Mouse (Mus musculus): Measurements from ENCODE around the gene Itih3.

Itih3 gene

DNA sequence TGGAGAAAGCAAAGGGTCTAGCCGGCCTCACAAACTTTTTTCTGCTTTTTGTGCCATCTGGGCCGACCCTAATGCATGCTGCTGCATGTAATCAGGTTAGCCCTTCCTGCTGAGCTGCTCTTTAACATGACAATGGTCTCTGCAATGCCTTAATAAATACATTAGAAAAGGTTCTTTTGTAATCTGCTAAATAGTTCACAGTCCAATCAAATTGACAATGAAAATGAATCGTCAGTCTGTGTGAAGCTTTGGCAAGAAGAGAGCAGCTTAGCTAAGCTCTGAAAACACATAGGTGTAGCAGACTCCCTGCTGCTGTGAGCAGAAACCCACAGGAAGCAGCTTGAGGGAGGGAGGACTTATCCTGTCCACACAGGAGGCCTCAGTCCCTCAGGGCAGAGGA, 23.6 kb downstream of the Itih3 start:
- no peak for DNase-seq

DNA sequence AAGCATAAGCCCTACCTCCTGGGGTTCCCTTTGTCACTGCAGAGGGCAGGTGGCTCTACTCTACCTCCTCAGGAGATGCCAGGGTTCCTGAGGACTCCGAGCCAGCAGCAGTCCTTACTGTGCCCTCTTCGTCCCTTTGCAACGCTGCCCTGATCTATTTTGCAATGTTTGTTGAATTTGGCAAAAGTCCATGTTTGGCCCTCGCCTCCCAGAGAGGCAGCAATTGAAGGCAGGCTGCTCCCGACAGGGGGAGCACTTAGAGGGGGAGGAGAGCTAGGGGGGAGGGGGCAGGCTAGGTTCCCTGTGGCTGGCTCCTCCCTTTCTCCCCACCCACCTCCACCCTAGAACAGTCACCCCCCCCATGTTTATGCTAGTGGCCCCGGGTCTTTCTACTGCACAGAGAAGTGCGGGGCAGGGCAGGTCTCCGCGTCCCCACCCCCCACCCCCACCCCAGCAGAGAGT, 35.3 kb downstream of the Itih3 start:
- no peak for DNase-seq

DNA sequence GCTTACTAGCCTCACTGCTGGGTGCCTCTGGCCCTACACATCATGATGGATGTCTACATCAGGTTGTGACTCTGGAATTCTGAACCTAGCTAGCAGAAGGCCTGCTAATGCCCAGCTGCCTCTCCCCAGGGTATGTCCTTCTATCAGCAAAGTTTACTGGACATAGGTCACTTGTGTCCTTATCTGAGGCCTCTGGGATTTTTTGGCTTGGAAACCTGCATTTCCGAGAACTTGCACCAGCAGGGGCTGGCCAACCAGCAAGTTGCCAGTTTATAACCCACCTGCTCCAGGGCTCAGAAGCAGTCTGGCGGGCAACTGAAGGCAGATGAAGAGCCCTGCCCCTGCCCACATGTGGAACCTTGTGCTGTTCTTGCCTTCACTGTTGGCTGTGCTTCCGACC, 37.4 kb downstream of the Itih3 start, which contains the start of gene Itih4:
Gene Itih4 (plus strand): TSS at position 273 of the 400 bp plus-strand sequence.
- no peak for DNase-seq

GRCm38 (mm10) chr14:30885298-30885697, 38.3 kb downstream of the Itih3 start:
- DNase-seq, result no peak

GRCm38 (mm10) chr14:30881718-30882108, 41.8 kb downstream of the Itih3 start:
- DNase-seq, result no peak

GRCm38 (mm10) chr14:30880811-30881717, 42.5 kb downstream of the Itih3 start:
- DNase-seq, result no peak

- DNase-seq, result no peak
Observed at GRCm38 (mm10) chr14:30880251-30880650, 43.3 kb downstream of the Itih3 start.

DNA sequence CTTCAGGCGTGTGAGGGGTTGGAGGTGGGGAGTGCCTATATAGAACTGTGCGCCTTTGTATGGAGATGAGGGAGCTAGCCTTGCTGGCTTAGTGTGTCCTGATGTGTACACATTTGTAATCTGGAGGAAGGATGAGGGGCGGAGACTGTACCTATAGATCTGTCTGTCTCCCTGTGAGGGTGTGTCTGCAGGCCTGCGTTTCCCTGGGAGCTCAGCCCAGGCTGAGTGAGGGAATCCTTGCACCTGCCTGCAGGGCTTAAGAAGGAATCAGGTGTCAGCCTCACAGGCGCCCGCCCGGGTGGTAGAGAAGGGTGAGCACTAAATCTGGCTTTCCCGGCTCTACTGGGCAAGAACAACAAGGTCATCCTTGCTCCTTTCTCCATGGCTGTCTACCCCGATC, 43.8 kb downstream of the Itih3 start:
- DNase-seq, result no peak

- no peak for DNase-seq
Observed at GRCm38 (mm10) chr14:30878958-30879571, 44.5 kb downstream of the Itih3 start, which contains the start of gene Mustn1. TSS of gene Mustn1 (plus strand) at chr14:30879200.

DNA sequence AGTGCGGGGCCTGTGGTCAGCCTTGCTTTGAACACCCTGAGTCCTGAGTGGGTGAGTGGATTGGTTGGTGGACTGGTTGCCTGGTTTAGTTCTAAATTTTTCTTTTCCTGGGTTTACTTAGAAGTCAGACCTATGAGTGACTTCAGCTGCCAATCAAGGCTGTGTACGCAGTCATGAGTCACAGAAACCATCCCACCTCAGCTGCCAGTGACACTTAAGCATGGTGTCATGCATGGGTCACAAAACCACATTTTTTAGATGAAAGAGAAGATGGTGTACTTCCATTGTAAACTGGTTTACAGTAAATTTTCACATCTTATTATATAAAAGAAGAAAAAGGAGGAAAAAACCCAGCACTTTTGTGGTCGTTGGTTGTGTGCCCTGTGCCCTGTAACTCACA, 45.7 kb downstream of the Itih3 start:
- DNase-seq, result no peak

GRCm38 (mm10) chr14:30876451-30876850, 47.1 kb downstream of the Itih3 start:
- DNase-seq, result no peak

GRCm38 (mm10) chr14:30875955-30876354, 47.6 kb downstream of the Itih3 start:
- DNase-seq, result no peak

DNA sequence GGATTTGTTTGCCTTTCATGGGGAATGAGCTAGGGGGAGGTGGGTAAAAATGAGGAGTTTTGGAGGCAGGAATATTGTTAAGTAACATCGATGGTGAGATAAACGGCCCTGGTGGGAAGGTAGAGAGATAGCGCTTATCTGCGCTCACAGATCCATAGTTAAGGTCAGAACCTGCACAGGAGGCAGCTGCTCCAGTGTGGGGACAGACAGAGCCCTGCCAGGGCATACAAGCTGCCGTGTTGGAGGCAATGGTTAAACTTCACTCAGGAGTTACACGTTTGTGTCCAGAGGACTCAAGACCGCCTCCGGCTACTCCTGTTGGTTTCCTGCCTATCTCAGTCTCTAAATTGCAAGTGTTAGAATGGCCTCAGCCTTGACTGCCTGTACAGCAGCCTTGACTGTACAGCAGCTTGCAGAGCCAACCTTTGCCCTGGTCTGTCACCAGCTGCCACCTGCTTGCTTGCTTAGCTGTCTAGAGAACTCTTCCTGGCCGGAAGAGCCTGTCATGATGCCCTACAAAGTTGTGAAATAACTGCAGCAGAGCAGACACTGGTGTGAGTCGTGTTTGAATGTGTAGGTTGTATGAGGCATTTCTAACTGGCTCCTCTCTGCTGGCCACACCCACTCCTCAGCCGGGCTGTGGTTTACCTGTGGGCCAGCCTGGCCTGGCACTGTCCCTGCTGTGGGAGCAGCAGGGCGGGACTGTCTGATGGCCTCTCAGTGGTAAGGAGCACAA, 48.3 kb downstream of the Itih3 start:
- DNase-seq, result no peak

DNA sequence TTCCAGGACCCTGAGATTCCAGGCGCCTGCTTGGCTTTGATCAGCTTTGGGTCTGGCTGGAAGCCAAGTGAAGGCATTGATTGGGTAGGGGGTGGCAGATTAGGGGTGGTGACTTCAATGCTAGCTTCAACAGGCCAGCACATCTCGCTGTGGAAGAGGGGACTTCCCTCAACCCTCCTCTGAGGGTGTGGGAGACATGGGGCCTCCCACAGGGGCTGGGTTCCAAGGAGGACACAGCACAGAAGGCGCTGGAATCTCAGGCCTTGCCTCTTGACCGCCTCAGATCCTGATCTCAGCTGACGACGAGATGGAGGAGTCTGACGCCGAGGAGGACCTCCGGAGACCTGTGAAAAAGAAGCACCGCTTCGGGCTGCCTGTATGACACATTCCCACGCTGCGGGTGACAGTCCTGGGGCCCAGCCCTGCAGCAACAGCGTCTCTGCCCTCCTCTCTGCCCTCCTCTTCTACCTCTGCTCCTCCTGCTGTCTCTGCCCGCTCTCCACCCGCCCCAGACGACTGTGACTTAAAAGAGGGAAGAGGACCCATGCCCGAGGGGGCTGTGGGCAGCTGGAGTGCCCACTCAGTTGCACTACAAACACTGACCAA, 49.4 kb downstream of the Itih3 start:
- DNase-seq, result no peak

DNA sequence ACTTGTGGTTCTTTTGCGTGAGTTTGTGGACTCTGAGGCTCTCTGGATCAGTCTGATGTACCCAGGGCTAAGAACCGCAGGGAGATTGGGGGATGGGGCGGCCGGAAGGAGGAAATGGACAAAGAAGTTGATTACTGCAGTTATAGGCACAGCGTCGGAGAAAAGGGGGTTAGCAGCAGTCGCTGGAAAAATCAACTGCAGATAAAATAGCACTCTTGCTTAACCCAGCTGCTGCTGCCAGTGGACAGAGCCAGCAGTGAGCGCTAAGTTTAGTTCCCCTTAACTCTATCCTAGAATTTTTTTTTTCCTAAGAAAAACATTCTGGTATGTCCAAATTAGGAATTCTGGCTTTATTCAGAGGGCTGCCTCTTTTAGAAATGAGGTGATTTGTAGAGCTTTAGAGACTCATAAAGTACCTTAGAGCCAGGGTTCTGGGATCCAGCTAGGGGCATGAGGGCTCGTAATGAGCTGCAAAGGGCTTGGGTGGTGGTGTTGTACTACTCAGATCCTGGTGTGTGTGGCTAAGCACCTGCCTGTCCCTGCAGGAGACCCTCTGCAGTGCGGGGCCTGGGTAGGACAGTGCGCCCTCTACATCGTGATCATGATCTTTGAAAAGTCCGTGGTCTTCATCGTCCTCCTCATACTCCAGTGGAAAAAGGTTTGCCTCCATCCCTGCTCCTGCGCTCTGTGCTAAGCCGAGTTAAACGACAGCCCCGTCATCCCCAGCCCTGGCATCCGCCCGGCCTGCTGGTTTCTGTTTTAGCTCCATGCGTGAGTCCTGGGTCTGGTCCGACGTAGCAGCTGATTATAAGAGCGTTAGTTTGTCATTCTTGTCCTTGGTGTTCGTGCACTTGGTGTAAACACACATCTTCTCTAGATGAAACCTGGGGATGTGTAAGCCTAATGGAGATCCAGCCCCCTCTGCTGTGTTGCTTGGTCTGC, 53.1 kb downstream of the Itih3 start:
- no peak for DNase-seq

DNA sequence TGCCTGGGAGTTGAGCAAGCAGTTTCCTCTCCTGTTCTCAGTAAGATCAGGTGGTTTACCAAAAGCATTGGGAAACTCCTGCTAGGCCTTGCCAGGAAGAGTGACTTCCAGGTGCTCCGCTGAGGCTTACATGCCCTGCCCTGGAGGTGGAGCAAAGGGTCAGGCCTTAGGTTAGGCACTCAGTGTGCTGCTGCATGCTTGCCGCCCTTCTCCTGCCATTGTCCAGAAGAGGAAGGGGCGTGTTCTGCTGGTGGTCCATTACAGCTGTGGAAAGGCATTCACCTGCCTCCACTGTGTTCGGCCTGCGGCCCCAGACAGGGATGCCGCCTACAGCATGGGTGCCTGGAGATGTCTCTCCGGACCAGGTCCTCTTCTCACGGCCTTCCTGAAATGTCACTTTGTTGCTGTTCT, 54.2 kb downstream of the Itih3 start:
- DNase-seq, result no peak

DNA sequence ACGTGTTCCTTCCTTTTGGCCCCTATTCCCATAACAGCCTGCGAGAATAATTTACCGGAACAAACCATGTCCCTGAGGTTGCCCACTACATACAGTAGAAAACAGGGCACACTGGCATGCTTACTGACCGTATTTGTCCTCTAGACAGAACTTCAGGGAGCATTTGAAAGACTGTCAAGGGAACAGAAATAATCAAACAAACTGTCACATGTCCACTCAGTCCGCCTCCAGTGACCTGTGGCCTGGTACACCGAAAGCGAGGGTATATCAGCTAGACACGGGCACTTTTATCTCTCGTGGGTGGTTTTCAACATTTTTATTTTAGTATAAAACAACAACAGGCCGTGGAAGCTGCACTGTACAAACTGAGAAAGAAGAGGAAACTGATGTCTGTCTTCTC, 54.7 kb downstream of the Itih3 start:
- DNase-seq, result no peak

DNA sequence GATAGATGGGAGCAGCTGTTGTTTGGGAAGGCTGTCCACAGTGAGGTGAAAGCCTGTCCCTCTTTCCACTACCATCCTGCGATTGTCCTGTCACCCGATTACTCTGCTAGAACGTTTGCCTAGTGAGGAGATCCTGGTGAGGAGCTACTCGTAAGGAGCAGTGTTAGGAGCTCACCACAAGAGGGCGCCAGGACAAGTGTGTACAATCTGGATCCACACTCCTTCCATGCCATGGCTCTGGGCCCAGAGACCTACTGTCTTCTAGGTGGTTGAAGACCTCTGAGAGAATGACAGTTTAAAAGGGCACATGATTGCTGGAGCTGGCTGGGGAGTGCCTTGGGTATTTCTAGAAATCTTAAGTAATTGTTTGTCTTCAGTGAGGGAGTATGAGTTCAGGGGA, 56.5 kb downstream of the Itih3 start:
- DNase-seq, result no peak

- DNase-seq, result no peak
Observed at GRCm38 (mm10) chr14:30865311-30865710, 58.2 kb downstream of the Itih3 start.

- DNase-seq, result no peak
Observed at GRCm38 (mm10) chr14:30862368-30862767, 61.2 kb downstream of the Itih3 start.

GRCm38 (mm10) chr14:30861421-30862125, 62.0 kb downstream of the Itih3 start:
- DNase-seq, result no peak
